Mouse (Mus musculus): ENCODE results near the gene Sdk1.

The Sdk1 gene

DNA sequence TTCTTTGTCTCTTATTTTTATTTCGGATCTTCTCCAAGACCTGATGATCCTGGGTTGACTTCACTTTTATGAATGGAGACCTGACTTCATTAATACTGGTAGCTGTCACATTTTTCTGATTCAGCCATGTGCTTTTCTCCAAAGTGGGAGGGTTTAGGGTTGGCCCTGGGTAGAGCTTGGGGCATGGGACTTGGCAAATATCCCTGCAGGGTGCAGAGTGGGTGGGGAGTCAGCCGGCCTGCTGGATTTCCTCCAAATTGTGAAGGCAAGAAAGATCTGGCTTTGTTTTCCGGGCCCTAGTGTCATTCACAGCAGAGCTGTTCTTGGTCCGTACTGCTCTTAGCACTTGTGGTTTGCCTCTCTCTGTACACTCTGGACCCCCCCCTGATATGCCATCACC is 103.1 kb downstream of the Sdk1 start:
- no peak for DNase-seq

DNA sequence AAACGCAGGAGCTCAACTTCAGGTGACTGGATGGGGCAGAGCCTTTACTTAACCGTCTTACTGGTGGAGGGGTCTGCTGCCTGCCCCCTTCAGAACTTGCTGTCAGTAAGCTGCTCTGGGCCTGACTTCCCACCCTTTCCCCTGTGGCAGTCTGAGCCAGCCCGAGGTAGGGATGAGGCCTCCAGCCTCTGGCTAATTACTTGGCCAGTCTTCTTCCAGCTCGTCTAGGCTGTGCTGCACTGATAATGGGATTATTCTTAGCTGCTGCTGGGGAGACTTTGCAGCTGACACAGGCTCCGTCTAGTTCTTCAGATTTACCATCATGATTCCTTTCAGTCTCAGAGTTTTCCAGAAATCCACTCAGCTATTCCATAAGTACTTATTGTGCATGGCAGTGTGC is 104.2 kb downstream of the Sdk1 start:
- DNase-seq, result no peak

DNA sequence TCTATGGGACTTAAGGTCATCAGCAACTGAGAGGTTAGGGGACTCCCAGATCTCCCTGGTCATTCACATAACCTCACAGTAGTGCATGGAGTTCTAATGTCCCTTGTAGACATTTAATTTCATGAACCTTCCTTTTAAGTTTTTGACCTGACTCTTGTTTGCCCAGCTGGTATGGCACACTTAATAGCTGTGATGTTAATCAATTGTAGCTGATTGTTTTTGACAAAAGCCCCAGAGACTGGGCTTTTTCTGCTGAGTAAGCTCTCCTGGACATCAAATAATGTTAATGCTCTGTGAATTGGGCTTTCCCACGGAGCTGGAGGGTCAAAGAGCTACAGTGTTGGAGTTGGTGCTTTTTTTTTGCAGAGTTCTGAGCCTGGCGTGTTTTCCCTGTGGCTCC is 121.4 kb downstream of the Sdk1 start:
- no peak for DNase-seq

DNA sequence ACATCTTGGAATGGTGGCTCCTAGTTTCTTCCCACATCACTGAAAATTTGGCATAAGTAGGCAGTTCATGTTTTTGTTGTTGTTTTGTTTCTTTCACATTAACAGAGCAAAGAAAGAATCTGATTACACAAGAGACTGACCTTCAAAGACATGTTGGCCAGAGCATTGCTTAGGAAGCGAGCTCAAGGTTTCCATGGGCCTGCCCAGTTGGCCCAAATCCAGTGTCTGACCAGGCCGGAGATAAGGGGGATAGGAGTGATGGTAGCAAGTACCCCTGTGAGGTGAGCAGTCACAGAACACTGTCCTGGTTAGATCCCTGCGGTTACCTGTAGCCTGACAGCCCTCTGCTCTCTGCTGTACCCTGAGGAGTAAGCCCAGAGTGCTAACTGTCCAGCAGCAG is 122.7 kb downstream of the Sdk1 start:
- no peak for DNase-seq

DNA sequence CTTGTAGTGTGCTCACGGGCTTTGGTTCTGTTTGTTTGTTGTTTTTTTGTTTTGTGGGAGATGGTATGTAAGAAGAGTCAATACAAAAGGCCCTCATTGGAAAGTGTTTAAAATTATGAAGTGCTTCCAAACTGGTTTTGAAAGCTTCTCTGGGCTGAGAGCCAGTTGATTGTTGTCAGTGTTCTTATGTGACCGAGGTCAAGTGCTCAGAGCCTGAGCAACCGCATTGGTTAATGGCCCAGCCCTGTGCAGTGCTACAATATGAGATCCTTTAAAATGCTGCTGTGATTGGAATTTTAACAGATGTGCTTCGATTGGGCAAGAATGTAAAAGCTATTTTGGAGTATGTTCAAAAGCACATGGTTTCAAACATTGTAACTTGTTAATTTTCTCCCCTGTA is 127.3 kb downstream of the Sdk1 start:
- no peak for DNase-seq

DNA sequence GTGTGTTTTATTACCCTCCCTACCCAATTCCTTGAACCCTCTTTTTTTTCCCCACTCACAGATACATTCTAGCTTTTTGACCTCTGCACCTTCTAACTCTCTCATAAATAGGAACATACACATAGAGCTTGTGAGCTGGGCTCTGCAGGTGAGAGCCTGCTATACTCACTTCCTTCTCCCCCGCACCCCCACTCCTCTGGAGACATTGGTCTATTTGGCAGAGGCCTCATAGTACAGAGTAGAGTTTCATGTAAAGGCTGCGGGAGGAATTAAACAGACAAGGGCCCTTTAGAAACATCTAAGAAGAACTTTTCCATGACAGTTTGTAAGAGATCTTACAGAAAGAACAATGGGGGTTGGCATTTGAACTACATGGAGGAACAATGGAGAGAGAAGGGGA is 133.5 kb downstream of the Sdk1 start:
- no peak for DNase-seq

DNA sequence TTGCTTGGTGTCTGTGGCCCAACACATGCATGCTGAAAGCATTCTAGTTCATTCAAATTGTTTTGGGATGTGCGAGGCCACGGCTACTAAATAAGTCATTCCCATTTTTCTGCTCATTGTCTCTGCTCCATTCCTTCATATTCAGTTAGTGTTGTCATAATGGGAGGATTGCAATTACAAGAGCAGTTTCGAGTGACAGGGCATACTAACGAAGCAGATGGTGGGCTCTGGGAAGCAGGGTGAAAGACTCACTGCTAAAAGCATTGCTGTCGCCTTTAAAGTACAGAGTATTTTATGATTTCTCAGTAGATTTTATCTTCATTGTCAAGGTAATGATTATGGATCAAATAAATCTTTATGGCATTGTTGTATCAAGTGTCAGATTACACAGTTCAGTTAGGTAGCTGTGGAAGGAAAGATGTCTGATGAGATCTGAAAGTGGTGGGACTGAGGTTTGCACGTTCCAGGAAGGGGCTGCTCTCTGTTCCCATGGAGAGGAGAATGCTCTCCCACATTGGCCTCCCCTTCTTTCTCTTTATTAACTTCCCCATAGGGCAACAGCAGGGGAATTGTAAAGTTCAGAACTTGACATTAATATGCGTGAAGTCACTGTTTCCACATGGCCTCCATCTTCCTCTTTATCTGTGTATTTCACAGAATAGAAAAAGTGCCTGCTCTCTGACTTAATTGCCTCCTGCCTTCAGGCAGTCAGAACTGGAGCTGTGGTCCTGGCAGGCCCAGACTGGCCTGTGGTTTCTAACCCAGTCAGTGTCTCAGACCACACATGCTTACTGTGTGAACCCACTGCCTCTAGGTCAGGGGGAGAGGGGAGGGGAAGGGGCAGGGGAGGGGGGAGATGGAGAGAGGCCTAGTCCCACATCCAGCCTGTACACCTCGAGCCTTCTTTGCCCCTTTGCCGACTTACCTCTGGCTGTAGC is 138.8 kb downstream of the Sdk1 start:
- no peak for DNase-seq

DNA sequence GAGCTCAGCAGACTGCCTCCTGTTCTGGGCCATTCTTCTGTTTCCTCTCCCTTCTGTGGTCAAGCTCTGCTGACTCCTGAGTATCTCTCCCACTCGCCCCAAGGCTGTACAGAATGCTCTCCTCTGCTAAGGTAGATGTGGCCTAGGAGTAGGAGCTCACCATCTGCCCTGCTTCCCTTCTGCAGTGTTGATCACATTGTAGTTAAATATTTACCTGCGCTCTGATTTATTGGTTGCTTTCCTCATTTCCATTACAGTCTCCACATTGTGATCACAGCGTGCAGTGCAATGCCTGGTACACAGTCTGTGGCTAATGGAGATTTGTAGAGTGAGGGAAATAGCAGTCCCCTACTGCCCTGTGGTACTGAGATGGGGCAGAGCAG is 139.5 kb downstream of the Sdk1 start:
- DNase-seq, result no peak

DNA sequence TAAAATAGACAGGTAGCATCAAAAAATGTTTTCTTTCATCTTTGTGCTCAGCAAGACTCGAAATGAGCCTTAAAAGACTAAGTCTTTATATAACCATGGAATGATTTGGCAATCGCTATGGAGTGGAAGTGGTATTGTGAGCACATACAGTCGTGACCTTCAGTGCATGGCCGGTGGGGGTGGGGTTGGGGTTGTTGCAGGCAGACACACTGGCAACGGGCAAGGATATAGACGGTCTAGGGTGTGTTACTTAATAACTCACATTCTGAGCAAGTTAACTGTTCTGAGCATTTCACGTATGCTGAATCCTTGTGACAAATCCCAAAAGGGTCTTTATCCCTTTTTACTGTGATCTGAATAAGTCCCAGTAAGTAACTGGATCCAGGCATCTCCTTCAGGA is 140.3 kb downstream of the Sdk1 start:
- DNase-seq, result no peak

DNA sequence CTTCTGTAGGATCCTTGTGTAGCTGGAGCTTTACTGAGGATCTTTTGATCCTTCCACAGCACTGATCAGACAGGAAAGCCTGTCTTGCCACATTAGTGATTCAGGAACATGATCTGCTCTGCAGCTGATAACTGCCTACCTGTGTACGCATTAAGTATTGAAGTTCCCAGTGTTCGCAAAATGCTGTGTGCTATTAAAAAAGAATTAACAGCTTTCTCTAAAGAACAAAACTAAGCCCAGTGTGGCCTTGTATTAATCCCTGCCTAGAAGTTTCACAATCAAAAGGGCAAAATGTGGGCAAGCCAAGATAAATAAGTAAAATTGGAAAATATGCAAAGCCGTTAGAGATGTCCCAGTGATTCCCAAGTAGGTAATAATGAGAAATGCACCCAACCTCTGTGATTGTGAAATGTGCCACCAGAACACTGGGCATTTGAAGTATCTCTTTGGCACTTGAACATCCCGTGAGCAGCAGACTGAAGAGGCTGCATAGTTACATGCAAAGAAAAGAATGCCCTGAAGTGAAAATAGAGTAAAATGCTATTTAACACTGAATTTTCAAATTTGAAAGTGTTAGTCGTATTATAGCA is 141.1 kb downstream of the Sdk1 start:
- no peak for DNase-seq

DNA sequence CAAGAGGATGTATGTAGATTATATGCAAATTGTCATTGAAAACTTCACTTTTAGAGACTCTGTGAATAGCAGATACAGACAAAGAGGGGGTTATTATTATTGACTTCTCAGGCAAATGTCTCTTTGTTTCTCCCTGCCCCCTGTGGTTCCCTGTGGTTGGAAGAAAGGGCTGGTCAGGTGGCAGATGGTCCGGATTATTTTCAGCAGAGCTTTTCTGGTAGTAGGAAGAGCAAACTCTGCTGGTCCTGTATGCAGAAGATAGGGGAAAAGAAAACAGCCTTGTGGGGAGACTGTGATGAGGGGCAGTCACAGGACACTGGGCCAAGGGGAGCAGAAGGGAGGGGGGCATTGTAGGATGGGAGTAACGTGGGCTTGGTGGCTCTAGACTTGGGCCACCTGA is 147.2 kb downstream of the Sdk1 start:
- no peak for DNase-seq

DNA sequence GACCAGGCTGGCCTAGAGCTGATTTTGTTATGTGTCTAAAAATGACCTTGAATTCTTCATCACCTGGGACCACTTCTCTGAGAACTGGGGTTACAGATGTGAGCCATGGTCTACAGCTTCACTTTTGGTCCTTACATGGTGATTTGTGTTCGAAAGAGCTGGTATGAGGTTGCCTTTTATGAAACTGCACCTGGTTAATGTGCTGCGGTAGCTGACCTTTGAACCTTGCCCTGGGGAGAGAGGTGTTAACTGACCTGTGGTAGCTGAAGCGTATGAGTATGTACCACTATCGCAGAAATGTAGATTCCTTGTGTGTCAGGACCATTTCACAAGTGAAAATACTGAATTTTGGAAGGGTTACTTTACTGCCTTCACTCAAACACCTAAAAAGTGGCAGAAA is 149.3 kb downstream of the Sdk1 start:
- DNase-seq, result no peak

DNA sequence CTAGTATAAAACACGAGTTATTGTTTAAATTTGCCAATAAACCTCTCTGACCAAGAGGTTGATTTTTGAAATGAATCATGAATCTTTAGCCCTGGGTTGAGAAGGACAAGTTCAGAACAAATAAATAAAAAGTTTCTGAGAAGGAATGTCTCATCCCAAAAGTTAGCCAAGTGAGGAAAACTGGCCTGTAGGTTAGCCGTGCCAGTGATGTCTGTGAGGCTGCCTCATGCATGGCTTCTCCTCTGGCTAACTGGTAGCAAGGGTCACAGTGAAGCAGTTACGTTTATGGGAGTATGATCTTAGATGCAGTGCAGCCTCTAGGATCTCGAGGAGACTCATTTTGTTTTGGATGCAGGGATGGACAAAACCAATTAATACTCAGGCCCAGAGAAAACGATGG is 149.9 kb downstream of the Sdk1 start:
- DNase-seq, result no peak

DNA sequence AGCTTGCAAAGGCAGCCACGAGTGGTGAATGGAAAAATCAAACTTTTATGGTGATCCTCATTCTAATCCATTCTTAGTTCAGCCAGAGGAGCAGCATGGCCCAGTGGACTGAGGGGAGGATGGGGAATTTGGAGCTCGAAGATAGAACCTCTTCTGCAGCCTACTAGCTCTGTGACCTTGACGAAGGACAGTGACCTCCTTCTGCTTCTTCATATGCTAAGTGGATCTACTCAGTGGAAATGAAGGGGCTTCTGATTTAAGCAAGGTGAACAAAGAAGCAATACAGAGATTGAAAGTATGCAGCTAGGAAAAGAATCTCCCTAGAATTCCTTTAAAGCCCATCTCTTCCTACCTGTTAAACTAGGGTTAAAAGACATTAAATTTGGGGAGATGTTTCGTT is 152.6 kb downstream of the Sdk1 start:
- DNase-seq, result no peak

DNA sequence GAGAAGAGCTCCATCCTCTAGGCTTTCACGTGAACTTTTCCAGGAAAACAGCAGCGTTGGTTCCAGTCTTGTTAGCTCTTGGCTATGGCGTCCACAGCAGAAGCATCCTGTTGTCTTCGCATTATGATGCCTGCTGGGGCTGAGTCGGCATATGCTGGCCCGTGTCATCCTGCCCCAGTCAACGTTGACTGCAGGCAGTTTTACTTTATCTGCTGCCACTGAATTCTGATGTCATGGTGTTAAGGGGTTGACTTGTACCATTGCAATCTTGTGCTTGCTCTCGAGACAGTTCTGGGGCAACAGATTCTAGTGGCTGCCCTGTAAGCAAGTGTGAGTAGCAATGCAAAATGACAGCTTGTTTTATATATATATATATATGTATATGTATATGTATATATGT is 153.3 kb downstream of the Sdk1 start:
- no peak for DNase-seq

DNA sequence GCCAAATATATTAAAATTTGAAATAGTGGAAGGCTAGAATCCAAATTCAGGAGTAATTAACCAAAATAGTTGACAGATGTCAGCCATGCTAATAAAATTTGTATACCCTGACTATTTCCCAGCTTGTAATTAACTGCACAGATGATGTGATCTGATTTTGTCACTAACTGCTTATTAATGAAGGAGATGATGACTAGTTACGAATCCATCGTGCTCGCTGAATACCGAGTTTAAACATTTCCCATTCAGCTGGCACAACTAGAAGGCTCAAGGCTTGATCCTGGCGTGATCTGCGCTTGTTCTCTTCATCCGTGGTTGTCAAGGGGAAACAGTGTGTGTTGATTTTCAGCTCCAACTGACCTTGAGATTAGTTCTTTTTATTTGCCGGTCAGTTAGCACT is 162.5 kb downstream of the Sdk1 start:
- DNase-seq, result no peak

DNA sequence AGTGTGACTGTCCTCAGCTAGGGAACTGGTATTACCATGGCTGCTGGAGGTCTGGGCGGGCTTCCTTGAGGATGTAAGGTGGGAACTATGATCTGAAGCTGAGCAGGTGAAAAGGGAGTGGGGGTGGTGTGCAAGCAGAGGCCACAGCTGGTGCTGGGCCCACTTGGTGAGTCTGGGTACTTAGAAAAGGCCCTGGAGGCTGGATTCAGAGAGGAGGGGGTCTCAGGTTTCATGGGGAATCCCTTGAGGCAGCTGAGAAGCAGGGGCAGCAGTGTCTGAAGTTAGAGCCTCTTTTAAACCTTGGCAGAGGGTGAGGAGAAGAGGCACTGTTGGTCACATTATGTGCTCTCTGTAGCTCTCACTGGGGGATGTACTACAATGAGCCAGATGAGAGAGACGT is 163.4 kb downstream of the Sdk1 start:
- no peak for DNase-seq

DNA sequence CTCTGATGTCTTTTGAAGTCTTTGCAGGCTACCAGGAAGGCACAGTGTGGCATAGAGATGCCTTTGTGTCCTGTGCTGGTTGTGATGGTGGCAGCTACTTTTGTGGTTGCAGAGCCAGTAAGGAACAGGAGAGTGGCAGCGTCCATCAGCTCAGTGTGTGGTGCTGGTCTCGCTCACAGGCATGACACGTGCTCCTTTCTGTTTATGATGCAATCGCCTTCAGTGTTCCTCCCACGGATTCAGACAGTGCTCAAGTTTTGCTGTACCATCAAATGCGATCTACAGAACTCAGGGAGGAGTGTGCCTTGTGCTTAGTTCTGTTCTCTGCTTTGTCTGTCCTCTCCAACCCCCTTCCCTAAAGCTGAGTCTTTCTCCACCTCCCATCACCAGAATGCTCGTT is 165.6 kb downstream of the Sdk1 start:
- no peak for DNase-seq

DNA sequence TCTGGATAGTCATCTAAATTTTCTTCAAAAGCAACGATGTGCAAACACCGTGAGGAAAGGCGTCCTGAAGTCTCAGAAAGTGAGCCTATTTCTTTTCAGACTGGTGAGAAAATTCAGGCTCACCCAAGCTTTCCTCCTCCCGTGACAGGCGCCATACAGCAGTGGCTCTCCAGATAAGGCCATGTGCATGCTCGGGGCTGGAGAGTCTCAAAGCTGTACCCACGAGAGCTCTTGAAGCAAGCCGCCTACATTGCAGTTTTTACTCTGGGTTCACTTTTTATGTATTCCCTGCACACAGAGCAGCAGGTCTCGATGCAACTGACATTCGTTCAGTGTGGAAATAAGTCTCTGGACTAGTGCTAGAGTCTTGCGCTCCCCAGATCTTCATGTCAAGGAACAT is 171.7 kb downstream of the Sdk1 start:
- DNase-seq, result no peak

DNA sequence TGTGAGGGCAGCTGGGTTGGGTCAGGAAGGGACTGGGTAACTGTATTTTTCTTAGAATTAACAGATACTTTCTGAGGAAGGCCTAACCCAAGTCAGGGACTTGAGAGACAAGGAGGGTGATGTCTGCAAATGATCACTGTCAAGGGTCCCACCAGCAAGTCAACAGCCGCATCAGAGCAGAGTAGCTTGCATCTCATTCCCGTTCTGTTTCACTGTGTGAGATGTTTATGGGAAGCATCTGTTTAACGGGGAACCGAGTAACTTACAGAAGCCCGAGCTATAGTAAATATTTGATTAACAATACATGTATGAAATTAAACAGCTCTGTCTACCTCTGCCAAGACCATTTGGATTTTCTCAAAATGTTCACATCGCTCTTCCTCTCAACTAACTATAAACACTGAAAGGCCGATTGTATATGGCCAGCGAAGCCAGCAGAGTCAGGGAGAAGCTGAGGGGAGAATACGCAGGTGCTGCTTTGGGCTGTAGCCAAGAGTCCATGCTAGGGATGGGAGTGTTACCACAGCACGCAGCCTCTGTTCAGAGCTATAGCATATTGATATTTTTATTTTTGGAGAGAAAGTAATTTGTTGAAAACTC is 174.5 kb downstream of the Sdk1 start:
- no peak for DNase-seq

DNA sequence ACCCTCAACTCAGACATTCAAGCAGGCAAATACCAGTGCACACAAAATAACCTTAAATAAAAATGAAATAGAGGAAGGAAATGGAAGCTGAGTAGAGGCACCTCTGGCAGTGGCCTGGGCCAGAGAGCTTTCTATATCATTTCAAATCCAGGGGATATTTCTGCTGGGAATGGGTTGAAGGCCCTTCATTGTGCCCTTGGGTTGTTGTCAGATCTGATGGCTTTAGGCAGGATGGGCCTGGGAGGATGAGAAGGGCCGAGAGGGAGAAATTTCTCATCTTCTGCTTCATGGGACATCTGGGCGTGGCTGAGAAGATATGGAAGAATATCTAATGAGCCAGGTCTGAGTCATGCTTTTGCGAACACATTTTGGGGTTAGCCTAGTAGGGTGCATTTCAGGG is 186.8 kb downstream of the Sdk1 start:
- DNase-seq, result no peak

DNA sequence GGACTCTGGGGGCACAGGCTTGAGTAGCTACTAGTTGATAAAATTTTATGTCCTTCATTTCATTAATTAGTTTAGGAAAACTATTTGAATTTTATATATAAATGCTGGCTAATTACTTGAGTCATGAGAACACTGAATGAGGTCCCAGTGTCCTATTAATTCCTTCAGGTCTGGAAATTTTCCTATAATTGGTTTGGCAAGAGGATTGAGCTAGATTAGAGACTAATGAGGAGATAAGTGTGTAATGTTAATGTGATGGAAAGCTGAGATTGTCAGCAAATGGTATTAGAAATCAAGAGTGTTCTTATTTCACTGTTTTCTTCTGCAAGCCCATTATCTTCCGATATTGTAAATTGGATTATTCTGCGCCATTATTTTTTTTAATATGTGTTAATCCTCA is 192.0 kb downstream of the Sdk1 start:
- no peak for DNase-seq

DNA sequence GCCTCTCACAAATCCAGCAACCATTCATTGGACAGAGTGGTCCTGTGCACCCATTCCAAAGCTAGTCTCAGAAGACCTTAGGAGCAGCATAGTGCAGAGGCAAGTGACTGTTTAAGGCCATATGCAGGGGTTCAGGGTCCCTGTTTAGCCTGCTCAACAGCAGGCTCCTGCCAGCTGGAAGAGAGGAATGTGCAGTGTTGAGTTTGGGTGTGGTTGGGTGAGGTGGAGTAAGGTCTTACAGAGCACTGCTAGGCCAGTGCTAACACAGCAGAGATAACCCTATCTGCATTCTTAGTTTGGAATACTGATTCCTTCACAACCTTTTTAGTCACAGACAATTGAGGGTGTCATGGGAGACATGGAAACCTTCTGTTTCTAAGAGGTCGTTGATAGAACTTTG is 206.0 kb downstream of the Sdk1 start:
- no peak for DNase-seq

DNA sequence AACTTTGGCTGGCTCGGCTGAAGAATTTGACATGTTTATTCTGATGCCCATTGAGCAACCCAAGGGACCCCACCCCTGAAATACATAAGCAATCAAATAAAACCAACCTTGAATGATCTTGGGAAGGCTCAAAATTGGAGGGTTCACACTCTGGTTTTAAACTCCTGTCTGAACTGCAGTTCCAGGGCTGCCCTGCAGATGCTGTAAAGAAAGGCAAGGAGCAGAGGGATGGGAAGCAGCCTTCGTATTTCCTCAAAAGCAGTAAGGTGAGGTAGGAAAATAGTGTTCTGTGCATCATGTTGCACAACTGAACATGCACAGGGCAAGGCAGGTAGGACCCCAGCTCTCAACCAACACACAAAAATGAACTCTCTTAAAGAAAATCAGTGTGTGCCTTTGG is 222.1 kb downstream of the Sdk1 start:
- DNase-seq, result no peak

DNA sequence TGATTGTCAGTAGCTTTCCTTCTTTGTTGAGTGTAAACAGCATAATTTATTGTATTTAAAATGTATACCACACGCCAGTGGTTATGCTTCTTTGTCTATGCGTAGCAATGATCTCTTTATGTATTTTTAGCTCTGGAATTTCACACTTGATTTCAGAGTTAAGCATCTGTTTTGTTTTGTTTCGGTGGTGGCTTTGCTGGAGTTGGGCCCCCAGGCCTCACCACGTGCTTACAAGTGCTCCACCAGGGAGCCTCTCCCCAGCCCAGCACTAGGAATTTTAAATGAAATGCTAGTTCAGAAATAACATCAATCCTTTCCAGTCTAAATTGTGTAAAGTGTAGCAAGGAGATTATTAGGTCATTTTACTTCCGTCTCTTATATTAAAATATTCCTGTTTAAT is 227.5 kb downstream of the Sdk1 start:
- DNase-seq, result no peak
